Mouse (Mus musculus) right cerebral cortex, postnatal 4 days (tissue): Measurements from ENCODE around the gene Abcg5.

ENCODE experiments used
- DNase-seq: peaks from one replicate; pipeline ENCODE4 v3.0.0-alpha.2; 2022

Gene Abcg5

GRCm38 (mm10) chr17:84642324-84642723 lies 40.5 kb downstream of the Abcg5 start:
- no peak for DNase-seq

- DNase-seq: peak; percentile 82
These were observed 40.9 kb downstream of the Abcg5 start for GRCm38 (mm10) chr17:84641893-84642292.

- DNase-seq: no peak
These were observed 42.9 kb downstream of the Abcg5 start for GRCm38 (mm10) chr17:84639796-84640378.

- DNase-seq: no peak
These were observed 44.8 kb downstream of the Abcg5 start for GRCm38 (mm10) chr17:84637971-84638370.

GRCm38 (mm10) chr17:84636328-84636727 lies 46.5 kb downstream of the Abcg5 start:
- no peak for DNase-seq

GRCm38 (mm10) chr17:84633443-84633842 lies 49.4 kb downstream of the Abcg5 start:
- DNase-seq: no peak

GRCm38 (mm10) chr17:84631836-84632235 lies 51.0 kb downstream of the Abcg5 start:
- no peak for DNase-seq

GRCm38 (mm10) chr17:84628611-84629010 lies 54.2 kb downstream of the Abcg5 start:
- DNase-seq: no peak

- no peak for DNase-seq
These were observed 55.1 kb downstream of the Abcg5 start for GRCm38 (mm10) chr17:84627721-84628120.

GRCm38 (mm10) chr17:84626857-84627305 lies 55.9 kb downstream of the Abcg5 start:
- peak; percentile 16 for DNase-seq

GRCm38 (mm10) chr17:84626276-84626856 lies 56.4 kb downstream of the Abcg5 start, which contains the start of gene Dync2li1:
Dync2li1 (plus strand) TSS chr17:84626496.
- peak; percentile 91 for DNase-seq

GRCm38 (mm10) chr17:84622873-84623272 lies 59.9 kb downstream of the Abcg5 start:
- DNase-seq: no peak

GRCm38 (mm10) chr17:84622028-84622427 lies 60.8 kb downstream of the Abcg5 start:
- no peak for DNase-seq

GRCm38 (mm10) chr17:84621209-84621608 lies 61.6 kb downstream of the Abcg5 start:
- no peak for DNase-seq

GRCm38 (mm10) chr17:84620610-84621009 lies 62.2 kb downstream of the Abcg5 start:
- DNase-seq: no peak

GRCm38 (mm10) chr17:84620076-84620475 lies 62.7 kb downstream of the Abcg5 start:
- no peak for DNase-seq

- DNase-seq: no peak
These were observed 63.7 kb downstream of the Abcg5 start for GRCm38 (mm10) chr17:84619112-84619511.

GRCm38 (mm10) chr17:84617953-84618352 lies 64.9 kb downstream of the Abcg5 start:
- DNase-seq: no peak

- no peak for DNase-seq
These were observed 66.2 kb downstream of the Abcg5 start for GRCm38 (mm10) chr17:84616526-84617074.

- no peak for DNase-seq
These were observed 67.0 kb downstream of the Abcg5 start for GRCm38 (mm10) chr17:84615811-84616210.

- DNase-seq: no peak
These were observed 70.8 kb downstream of the Abcg5 start for GRCm38 (mm10) chr17:84611971-84612370.

- no peak for DNase-seq
These were observed 71.3 kb downstream of the Abcg5 start for GRCm38 (mm10) chr17:84611500-84611899.

GRCm38 (mm10) chr17:84608606-84609005 lies 74.2 kb downstream of the Abcg5 start:
- DNase-seq: no peak
